Mouse (Mus musculus) liver, adult 2 months (tissue): Measurements from ENCODE around the gene Olfr1259.

Source experiments
- CTCF ChIP-seq: fragments of 200-500 bp; IDR thresholded peaks from 2 replicates; pipeline ENCODE4 v1.5.1; 2011; ENCODE audit warnings: low read depth, low read length, control low read depth
- POLR2A ChIP-seq: fragments of 200-500 bp; IDR thresholded peaks from 2 replicates; pipeline ENCODE4 v1.6.1; 2011; ENCODE audit warnings: low read length, control low read depth; ENCODE audit not compliant: insufficient read depth; ENCODE audit errors: extremely low read depth

- TF ChIP-seq CTCF (no peak), POLR2A (no peak)
These were observed 21.5 kb downstream of the Olfr1259 start, which contains the start of gene Olfr1258 for GRCm38 (mm10) chr2:89927009-89927408.
